Mouse (Mus musculus) cortical plate, adult 2 months (tissue): ENCODE measurements around the gene Mrpl34.

ENCODE experiments used
- CTCF ChIP-seq: fragments of 200-500 bp; IDR thresholded peaks from 2 replicates; pipeline ENCODE4 v1.5.1; 2011; ENCODE audit warnings: mild to moderate bottlenecking, control low read depth, low read length; ENCODE audit not compliant: insufficient read depth; ENCODE audit errors: extremely low read depth
- POLR2A ChIP-seq: fragments of 200-500 bp; IDR thresholded peaks from 2 replicates; pipeline ENCODE4 v1.6.1; 2011; ENCODE audit warnings: mild to moderate bottlenecking, low read length, control low read depth; ENCODE audit not compliant: insufficient read depth; ENCODE audit errors: extremely low read depth

GRCm38 (mm10) chr8:71507589-71508104, 42.9 kb downstream of the Mrpl34 start:
- TF ChIP-seq CTCF (no peak), POLR2A (peak; percentile 65; the same call in 1 of the 2 replicates)
